Mouse (Mus musculus): ENCODE measurements around the gene Ovol1.
A peak's percentile ranks its signal among the peaks of the same experiment; 100 is the strongest.

The Ovol1 gene

GRCm38 (mm10) chr19:5560457-5561041 lies at the start of gene Ovol1:
Ovol1 (minus strand) TSS chr19:5560646.
- DNase-seq (ENCODE audit: low spot score): no peak

- DNase-seq (ENCODE audit: low spot score): peak; percentile 94
These were observed 49.3 kb upstream of the Ovol1 start, which contains the start of gene Kat5 for GRCm38 (mm10) chr19:5609547-5610404. Kat5 (minus strand) TSS chr19:5610237.

DNA sequence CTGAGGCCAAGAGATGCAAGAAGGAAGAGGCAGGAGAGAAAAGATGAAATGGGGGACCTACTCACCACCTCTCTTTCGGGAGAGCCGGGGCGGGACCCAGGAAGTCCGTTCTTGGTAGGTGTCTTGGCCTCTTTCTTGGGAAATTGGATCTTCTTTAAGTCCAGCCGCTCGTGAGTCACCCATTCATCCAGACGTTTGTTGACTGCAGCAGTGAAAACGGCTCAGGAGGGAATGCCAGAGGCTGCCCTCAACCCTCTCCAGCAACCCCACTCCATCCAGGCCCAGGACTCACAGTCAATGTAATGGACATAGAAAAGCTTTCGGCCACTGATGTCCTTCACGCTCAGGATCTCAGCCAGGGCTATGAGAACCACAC lies 48.7 kb upstream of the Ovol1 start:
- no peak for DNase-seq (ENCODE audit: low spot score)

GRCm38 (mm10) chr19:5608707-5609106 lies 48.3 kb upstream of the Ovol1 start:
- no peak for DNase-seq (ENCODE audit: low spot score)

DNA sequence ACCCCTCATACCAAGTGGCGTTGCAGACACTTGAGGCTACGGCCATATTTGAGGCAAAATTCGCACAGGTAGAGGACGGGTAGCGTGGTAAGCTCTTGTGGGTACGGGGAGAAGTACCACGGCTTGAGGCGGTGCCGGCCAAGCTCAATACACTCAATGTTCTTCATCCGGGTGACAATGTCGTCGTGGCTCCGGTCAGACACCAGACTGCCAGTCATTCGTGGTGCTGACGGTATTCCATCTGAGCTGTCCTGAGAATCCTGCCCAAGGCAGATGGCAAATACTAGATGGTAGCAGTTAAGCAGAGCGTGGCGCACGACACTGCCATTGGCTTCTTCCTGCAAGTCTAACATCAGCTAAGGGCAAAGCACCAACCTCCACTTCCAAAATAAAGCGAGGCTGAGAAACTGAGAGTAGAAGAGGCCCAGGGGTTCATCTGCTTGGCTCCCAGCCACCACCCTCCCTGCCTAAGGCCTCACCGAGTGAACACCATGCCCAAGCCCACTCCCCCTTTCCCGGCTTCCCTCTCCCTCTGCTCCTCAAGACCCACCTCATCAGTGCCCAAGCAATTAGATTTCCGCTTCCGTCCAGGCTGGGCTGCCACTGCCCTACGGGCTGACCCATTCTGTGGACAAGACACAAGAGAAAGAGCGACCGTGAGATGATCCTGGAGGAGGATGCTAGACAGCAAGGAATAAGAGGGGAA lies 47.4 kb upstream of the Ovol1 start:
- DNase-seq (ENCODE audit: low spot score): no peak

DNA sequence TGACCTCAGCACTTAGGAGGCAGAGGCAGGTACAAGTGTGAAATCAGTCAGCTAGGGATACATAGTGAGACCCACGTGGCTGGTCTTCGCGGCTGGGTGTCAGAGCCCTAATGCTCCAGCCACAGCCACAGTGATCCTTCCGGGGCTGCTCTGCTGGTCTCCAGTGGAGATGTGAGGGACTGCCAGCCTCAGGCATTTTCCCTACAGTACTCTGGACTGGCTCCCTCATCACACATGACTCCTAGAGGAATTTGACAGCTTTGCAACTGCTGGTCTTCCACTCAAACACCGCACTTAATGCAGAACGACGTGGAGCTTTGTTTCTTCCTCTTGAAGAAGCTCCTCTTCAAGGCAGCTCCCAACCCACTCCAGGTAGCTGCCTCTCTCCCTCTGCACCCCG lies 45.8 kb upstream of the Ovol1 start:
- DNase-seq (ENCODE audit: low spot score): no peak

- no peak for DNase-seq (ENCODE audit: low spot score)
These were observed 44.7 kb upstream of the Ovol1 start for GRCm38 (mm10) chr19:5605126-5605525.

- no peak for DNase-seq (ENCODE audit: low spot score)
These were observed 43.2 kb upstream of the Ovol1 start for GRCm38 (mm10) chr19:5603664-5604063.

- peak; percentile 63 for DNase-seq (ENCODE audit: low spot score)
These were observed 41.5 kb upstream of the Ovol1 start, which contains the start of gene Rnaseh2c for GRCm38 (mm10) chr19:5601752-5602541. Rnaseh2c (plus strand) TSS chr19:5601873.

- no peak for DNase-seq (ENCODE audit: low spot score)
These were observed 38.8 kb upstream of the Ovol1 start for GRCm38 (mm10) chr19:5599224-5599623.

GRCm38 (mm10) chr19:5591888-5592287 lies 31.4 kb upstream of the Ovol1 start:
- DNase-seq (ENCODE audit: low spot score): no peak

- DNase-seq (ENCODE audit: low spot score): no peak
These were observed 28.7 kb upstream of the Ovol1 start for GRCm38 (mm10) chr19:5589159-5589558.

- DNase-seq (ENCODE audit: low spot score): no peak
These were observed 21.5 kb upstream of the Ovol1 start for GRCm38 (mm10) chr19:5581995-5582394.

- DNase-seq (ENCODE audit: low spot score): no peak
These were observed 20.3 kb upstream of the Ovol1 start for GRCm38 (mm10) chr19:5580776-5581175.

DNA sequence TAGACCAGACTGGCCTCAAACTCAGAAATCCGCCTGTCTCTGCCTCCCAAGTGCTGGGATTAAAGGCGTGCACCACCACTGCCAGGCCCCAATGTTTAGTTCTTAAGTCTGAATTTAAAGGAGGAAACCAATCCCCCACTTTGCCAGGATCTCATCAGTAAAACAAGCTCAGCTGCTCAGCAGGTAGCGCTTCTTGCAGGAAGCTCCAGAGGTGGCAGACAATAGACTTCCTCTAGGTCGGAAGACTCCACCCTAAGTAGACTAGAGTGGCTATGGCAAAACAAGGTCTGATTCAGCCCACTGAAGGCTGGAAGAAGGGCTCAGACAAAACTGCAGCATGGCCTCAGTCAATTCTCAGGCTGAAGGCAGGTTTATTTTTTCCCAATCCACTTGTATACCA lies 19.5 kb upstream of the Ovol1 start:
- DNase-seq (ENCODE audit: low spot score): no peak

DNA sequence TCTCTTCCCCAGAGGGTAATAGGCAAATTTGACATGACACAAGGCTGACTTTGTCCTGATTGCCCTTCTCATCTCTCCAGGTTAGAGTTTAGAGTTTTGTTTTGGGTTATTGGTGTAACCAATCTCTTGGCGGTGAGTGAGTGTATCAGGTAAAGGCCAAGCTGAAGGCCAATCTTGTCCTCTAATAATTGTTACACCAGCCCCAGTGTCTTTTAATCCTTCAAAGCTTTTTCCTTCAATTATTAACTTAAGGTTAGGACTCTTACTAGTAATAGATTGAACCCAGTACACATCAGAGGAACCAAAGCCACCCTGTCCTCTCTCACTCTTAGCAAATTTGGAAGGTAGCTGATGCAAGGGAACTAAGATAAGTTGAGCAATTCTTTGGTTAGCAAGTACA lies 14.9 kb upstream of the Ovol1 start:
- no peak for DNase-seq (ENCODE audit: low spot score)

DNA sequence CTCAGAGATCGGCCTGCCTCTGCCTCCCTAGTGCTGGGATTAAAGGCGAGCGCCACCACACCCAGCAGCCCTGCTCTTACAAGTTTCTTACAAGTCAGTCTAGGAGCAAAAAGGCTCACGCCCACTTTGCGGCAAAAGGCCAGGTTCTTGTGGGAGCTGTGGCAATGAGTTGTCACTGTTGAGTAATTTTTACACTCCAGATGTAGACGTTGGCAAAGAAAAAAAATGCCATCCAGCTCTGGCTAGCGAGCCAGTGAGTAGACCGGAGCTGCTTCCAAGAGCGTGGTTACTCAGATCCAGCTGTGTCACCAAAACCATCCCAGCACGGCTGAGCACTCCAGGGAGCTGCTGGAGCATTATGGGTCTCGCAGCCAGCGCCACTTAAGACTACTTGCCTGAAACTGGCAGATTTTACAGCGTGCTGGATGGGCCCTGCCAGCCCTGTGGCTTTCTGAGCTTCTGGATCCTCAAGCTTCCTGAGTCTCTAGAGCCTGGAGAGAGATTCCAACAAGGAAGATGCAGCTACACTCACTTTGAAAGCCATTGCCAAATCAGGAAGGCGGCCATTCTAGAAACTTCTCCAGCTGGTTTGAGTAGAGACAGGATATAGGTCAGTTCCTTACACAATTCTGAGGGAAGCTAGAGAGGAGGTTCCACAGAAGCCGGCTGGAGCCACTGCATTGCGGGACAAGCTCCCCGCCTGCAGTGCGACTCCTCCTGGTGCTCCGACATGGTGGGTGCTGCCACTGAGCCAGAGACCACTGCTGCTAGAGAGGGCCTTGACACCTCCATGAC lies 12.1 kb upstream of the Ovol1 start:
- DNase-seq (ENCODE audit: low spot score): peak; percentile 16

- no peak for DNase-seq (ENCODE audit: low spot score)
These were observed 11.4 kb upstream of the Ovol1 start for GRCm38 (mm10) chr19:5571831-5572230.

GRCm38 (mm10) chr19:5570353-5571246 lies 10.2 kb upstream of the Ovol1 start:
- no peak for DNase-seq (ENCODE audit: low spot score)

- no peak for DNase-seq (ENCODE audit: low spot score)
These were observed 9.1 kb upstream of the Ovol1 start for GRCm38 (mm10) chr19:5569521-5569920.
